Mouse (Mus musculus) hindbrain, embryonic 13.5 days (tissue): Measurements from ENCODE around the gene Khdc1a. TPM values are rescaled to one million over a fixed set of nuclear protein-coding genes. Genes with fewer than 3 reads are reported as not detected.

Source experiments
- polyA plus RNA-seq: library from polyadenylated mRNA; unstranded; fragments of >200 nt; fragmentation: Nextera tagmentation; extraction: Ambion mirVana; gene quantifications from 2 replicates; pipeline ENCODE4 v1.2.1, GENCODE M21; 2015

Gene Khdc1a
- polyA plus RNA-seq, 1 experiment from 2014 or later, result not detected

Other genes with a start within 250 kb of the Khdc1a start
- 18.5 TPM in 2 replicates for gene Tmem14a, start 131.1 kb upstream of the Khdc1a start, polyA plus RNA-seq
- 0.57 and 0.82 TPM in 2 replicates for gene Gsta3, start 109.1 kb upstream of the Khdc1a start, polyA plus RNA-seq
- gene Khdc1c, start 18.7 kb downstream of the Khdc1a start, polyA plus RNA-seq, result not detected in 2 replicates
- gene Khdc1b, start 33.9 kb downstream of the Khdc1a start, polyA plus RNA-seq, result 0.08 TPM in 1 of 2 replicates, not detected in the other